Mouse (Mus musculus) liver, embryonic 14.5 days (tissue): ENCODE results near the gene Phactr4.

Experiments
- CTCF ChIP-seq: IDR thresholded peaks from 2 replicates; pipeline ENCODE4 v1.5.1; 2016; ENCODE audit warnings: antibody characterized with exemption, low read depth, control low read depth
- EP300 ChIP-seq: IDR thresholded peaks from 2 replicates; pipeline ENCODE4 v1.6.1; 2016; ENCODE audit warnings: antibody characterized with exemption, low read depth

DNA sequence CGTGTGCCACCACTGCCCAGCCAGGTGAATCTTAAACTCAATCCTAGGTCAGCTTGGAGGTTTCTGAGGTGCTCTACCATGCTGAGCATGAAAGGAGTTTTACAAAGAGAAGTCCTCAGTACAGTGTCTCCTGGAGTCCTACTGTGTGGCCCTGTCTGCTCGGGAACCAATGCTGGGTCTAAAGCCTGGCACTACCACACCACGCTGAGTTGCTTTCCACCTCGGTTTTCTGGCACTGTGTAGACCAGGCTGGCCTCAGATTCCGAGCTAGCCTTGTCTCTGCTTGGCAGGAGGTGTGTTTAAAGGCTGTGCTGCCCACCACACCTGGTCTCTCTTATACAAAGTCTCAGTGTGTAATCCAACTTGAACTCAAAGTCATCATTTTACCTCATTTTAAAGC, 109.7 kb downstream of the Phactr4 start:
- TF ChIP-seq CTCF, result no peak
- no peak for TF ChIP-seq EP300
